28 mouse cellular contexts compared by ENCODE assay signal in the genomic region with DNA sequence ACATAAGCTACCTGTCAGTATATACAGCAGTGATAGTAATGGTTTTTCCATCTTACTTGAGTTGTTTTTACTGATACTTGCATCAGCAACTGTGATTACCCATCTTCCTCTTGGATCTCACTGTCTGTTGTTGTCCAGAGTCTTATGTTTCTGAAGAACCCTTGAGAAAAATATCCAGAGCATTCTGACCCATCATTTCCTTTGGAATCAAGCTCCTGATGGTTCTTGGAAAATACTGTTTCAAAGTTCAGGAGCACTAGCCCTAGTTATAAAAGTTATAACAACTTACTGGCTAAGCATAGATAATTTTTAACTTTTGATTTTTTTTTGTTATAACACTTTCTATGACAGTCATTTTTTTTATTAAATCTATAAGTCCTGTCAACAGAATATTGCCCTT.
"Had no signal": no experiment of that assay in that cellular context is flagged by ENCODE, and none has a peak within 500 bp of the region (broad histone marks: within the 10 kb centered on the region; RNA-seq: fewer than 3 reads in every experiment).

No protein-coding gene starts in this region.

- ATAC-seq: forebrain, embryonic 13.5 days; forebrain, embryonic 14.5 days; forebrain, embryonic 15.5 days; forebrain, embryonic 16.5 days; forebrain, postnatal 0 days had no signal

- H3K27ac ChIP-seq: embryonic facial prominence, embryonic 10.5 days; embryonic facial prominence, embryonic 12.5 days; embryonic facial prominence, embryonic 13.5 days; embryonic facial prominence, embryonic 15.5 days; forebrain, embryonic 10.5 days; forebrain, embryonic 12.5 days; forebrain, embryonic 13.5 days; forebrain, embryonic 15.5 days; gastrocnemius, adult 2 months; heart, adult 2 months had no signal

- H3K9me3 ChIP-seq: embryonic facial prominence, embryonic 10.5 days; embryonic facial prominence, embryonic 12.5 days; embryonic facial prominence, embryonic 13.5 days; embryonic facial prominence, embryonic 15.5 days; forebrain, embryonic 10.5 days; forebrain, embryonic 12.5 days; forebrain, embryonic 13.5 days; forebrain, embryonic 15.5 days had no signal

- H3K4me1 ChIP-seq: embryonic facial prominence, embryonic 10.5 days; embryonic facial prominence, embryonic 12.5 days; embryonic facial prominence, embryonic 13.5 days; embryonic facial prominence, embryonic 15.5 days; forebrain, embryonic 10.5 days; forebrain, embryonic 12.5 days; forebrain, embryonic 13.5 days; forebrain, embryonic 15.5 days had no signal

- H3K4me2 ChIP-seq: embryonic facial prominence, embryonic 12.5 days; embryonic facial prominence, embryonic 13.5 days; embryonic facial prominence, embryonic 15.5 days; forebrain, embryonic 12.5 days; forebrain, embryonic 13.5 days; forebrain, embryonic 15.5 days had no signal

- DNase-seq: cerebellum, adult 2 months; cerebellum, adult 8-10 months; cerebellum, adult 9-10 months; cerebellum, adult 9-11 months; cerebellum, postnatal 10 days; cerebellum, postnatal 14 days; cerebellum, postnatal 25 days; cerebellum, postnatal 36 days; embryo, embryonic 11 days; forebrain, postnatal 0 days; gastrocnemius, adult 2 months; gastrocnemius, postnatal 10 days; gastrocnemius, postnatal 14 days; gastrocnemius, postnatal 25 days; gastrocnemius, postnatal 36 days; heart, adult 18-20 months; heart, adult 2 months had no signal

- H3K9ac ChIP-seq: embryonic facial prominence, embryonic 12.5 days; embryonic facial prominence, embryonic 13.5 days; embryonic facial prominence, embryonic 15.5 days; forebrain, embryonic 12.5 days; forebrain, embryonic 13.5 days; forebrain, embryonic 15.5 days; forebrain, postnatal 0 days had no signal

- H3K4me3 ChIP-seq: embryonic facial prominence, embryonic 10.5 days; embryonic facial prominence, embryonic 12.5 days; embryonic facial prominence, embryonic 13.5 days; embryonic facial prominence, embryonic 15.5 days; erythroblast, embryonic 14.5 days; forebrain, embryonic 10.5 days; forebrain, embryonic 12.5 days; forebrain, embryonic 13.5 days; forebrain, embryonic 15.5 days; gastrocnemius, adult 2 months; heart, adult 2 months had no signal

- H3K27me3 ChIP-seq: embryonic facial prominence, embryonic 12.5 days; embryonic facial prominence, embryonic 13.5 days; embryonic facial prominence, embryonic 15.5 days; forebrain, embryonic 12.5 days; forebrain, embryonic 13.5 days; forebrain, embryonic 15.5 days had no signal
